Mouse (Mus musculus) splenic B cell, adult 2 months (primary cell): ENCODE results near the gene Pde4b.

Experiments
- DNase-seq: peaks from one replicate; pipeline ENCODE4 v3.0.0-alpha.2; 2011; ENCODE audit warnings: low read depth, low spot score
- H3K27me3 ChIP-seq: 2 replicates; pipeline ENCODE4 v1.6.1; 2012; ENCODE audit warnings: mild to moderate bottlenecking, low read length, moderate library complexity, mixed read lengths; ENCODE audit not compliant: control insufficient read depth, poor library complexity, insufficient read depth, severe bottlenecking
- H3K36me3 ChIP-seq: 2 replicates; pipeline ENCODE4 v1.6.1; 2012; ENCODE audit warnings: mild to moderate bottlenecking, low read length, moderate library complexity, mixed read lengths; ENCODE audit not compliant: control insufficient read depth, poor library complexity, insufficient read depth, severe bottlenecking

Gene Pde4b

DNA sequence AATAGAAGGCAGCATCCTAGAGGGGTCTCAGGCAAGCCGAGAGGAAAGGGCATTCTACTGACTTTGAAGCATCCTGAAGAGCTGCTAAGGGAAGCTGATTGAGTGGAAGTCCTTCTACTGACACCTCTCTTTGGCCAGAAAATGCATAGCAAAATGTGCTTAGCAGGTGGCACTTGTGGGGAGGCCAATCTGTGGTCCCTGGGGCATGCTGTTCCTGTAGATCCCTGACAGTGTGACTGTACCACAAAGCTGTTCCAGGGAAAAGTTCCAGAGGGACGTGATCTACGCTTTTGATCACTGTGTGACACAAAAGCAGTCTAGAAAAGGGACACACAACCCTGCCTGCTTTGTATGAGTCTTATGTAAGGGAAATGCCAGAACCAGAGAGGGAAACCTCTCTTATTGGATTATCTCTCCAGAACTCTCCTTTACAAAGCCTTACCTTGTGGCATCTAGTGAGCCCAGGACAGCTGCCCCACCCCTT, 49.1 kb downstream of the Pde4b start:
- H3K27me3 ChIP-seq: no peaks in the 10 kb centered on the region
- DNase-seq: no peak
- H3K36me3 ChIP-seq: no peaks in the 10 kb centered on the region

DNA sequence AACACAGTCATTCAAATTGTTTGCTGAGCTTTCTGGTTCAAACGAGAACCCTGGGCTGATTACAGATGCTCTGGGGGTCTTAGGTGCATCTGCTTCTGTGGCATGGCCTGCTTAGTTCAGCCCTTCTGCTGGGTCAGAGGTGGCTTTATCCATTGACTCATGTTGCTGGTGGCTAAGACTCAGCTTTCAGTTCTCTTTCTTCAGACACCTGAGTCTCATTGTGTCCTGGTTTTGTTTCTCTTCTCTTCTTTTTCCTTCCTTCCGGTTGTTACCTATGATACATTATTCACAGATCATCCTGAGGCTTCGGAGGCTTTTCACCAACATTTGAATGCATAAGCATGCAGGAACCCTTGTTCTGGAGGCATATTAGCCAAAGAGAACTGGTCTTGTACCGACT, 51.0 kb downstream of the Pde4b start:
- H3K27me3 ChIP-seq: no peaks in the 10 kb centered on the region
- no peaks in the 10 kb centered on the region for H3K36me3 ChIP-seq
- DNase-seq: no peak

- H3K36me3 ChIP-seq: no peaks in the 10 kb centered on the region
- DNase-seq: no peak
- H3K27me3 ChIP-seq: no peaks in the 10 kb centered on the region
These were observed 53.9 kb downstream of the Pde4b start for GRCm38 (mm10) chr4:102141241-102141640.

DNA sequence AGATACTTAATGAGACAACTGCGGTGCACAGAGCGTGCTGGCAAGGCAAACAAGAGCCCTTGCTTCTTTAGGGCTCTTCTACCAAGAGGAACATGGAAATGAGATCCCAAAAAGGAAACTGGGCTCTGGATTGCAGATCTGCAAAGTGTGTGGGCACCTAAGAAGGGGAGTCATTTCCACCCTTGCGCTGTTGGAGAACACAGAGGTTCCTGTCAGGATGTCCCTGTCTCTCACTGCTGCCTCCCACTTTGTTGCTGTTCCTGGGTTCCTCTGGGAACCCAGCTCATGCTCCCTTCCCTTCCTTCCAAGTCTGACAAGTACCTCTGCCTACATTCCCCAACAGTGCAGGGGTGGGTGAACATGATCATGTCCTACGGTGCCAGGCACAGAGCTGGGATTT, 61.4 kb downstream of the Pde4b start:
- Histone ChIP-seq H3K27me3 (no peaks in the 10 kb centered on the region), H3K36me3 (no peaks in the 10 kb centered on the region)
- DNase-seq: no peak

DNA sequence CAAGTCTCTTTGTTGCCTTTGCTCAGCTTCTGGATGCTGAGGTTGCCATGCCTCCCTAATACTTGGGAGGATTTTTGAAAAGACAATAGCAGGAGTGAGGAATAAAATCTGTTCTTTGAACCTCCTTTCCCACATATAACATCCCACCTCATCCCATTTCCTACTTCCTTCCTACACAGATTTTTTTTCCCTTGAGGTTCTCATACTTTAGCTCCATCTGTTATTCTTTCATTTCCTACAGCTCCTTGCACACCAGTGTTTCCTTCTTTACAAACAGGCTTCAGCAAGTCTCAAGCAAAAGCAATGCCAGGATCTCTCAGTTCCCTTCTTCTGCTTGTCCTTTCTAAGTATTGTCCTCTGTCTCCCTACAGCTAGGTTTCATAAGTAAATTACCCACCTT, 71.8 kb downstream of the Pde4b start:
- Histone ChIP-seq H3K36me3 (no peaks in the 10 kb centered on the region), H3K27me3 (no peaks in the 10 kb centered on the region)
- no peak for DNase-seq

DNA sequence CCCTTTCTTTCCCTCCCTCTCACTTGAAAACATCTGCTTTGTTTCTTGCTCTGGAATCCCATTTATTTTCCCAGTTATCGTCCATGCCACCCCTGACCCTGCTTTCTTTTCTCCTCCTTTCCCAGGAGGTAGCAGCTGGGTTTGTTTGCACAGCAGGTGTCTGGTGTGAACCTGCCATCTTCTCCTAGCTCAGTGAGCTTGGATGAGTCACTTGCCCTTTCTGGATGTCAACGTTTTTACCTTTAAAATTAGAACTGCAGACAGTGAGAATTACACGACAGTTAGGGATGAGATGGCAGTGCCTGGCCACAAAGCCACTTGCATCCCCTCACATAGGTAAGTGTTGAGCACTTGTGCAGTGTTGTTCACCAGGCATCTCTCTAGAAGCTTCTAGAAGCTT, 84.3 kb downstream of the Pde4b start:
- DNase-seq: no peak
- Histone ChIP-seq H3K27me3 (no peaks in the 10 kb centered on the region; the same call in 1 of the 2 replicates), H3K36me3 (no peaks in the 10 kb centered on the region)

- no peaks in the 10 kb centered on the region for H3K36me3 ChIP-seq
- H3K27me3 ChIP-seq: no peaks in the 10 kb centered on the region; the same call in 1 of the 2 replicates
- DNase-seq: no peak
These were observed 85.4 kb downstream of the Pde4b start for GRCm38 (mm10) chr4:102172711-102173213.

- DNase-seq: no peak
- Histone ChIP-seq H3K27me3 (no peaks in the 10 kb centered on the region; the same call in 1 of the 2 replicates), H3K36me3 (no peaks in the 10 kb centered on the region)
These were observed 88.6 kb downstream of the Pde4b start for GRCm38 (mm10) chr4:102175985-102176384.

GRCm38 (mm10) chr4:102177258-102177657, 89.9 kb downstream of the Pde4b start:
- no peaks in the 10 kb centered on the region for H3K36me3 ChIP-seq
- H3K27me3 ChIP-seq: no peaks in the 10 kb centered on the region
- DNase-seq: no peak

GRCm38 (mm10) chr4:102186888-102187287, 99.5 kb downstream of the Pde4b start:
- DNase-seq: no peak
- no peaks in the 10 kb centered on the region for H3K27me3 ChIP-seq
- no peaks in the 10 kb centered on the region for H3K36me3 ChIP-seq

DNA sequence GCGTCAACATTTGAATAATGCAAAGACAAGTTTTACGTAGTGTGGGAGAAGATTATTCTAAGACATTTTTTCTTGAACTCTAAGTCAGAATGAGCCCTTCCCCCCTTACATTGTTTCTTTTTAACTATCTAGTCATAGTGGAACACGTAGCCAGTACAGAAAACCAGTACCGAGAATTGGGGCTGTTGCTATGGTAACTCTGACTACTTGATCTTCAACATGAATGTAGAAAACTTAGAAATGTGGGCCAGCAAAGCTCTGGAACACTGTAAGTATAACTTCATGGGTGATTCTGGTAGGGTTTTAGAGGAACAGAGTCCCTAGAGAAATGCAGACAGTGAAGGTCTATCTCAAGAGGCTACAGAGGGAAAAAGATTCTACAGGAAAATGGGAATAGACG, 110.4 kb downstream of the Pde4b start:
- no peaks in the 10 kb centered on the region for H3K36me3 ChIP-seq
- no peaks in the 10 kb centered on the region for H3K27me3 ChIP-seq
- no peak for DNase-seq

GRCm38 (mm10) chr4:102209773-102210172, 122.4 kb downstream of the Pde4b start:
- H3K27me3 ChIP-seq: no peaks in the 10 kb centered on the region
- no peaks in the 10 kb centered on the region for H3K36me3 ChIP-seq
- DNase-seq: no peak

- Histone ChIP-seq H3K36me3 (no peaks in the 10 kb centered on the region), H3K27me3 (no peaks in the 10 kb centered on the region)
These were observed 139.4 kb downstream of the Pde4b start for GRCm38 (mm10) chr4:102226700-102227099.

DNA sequence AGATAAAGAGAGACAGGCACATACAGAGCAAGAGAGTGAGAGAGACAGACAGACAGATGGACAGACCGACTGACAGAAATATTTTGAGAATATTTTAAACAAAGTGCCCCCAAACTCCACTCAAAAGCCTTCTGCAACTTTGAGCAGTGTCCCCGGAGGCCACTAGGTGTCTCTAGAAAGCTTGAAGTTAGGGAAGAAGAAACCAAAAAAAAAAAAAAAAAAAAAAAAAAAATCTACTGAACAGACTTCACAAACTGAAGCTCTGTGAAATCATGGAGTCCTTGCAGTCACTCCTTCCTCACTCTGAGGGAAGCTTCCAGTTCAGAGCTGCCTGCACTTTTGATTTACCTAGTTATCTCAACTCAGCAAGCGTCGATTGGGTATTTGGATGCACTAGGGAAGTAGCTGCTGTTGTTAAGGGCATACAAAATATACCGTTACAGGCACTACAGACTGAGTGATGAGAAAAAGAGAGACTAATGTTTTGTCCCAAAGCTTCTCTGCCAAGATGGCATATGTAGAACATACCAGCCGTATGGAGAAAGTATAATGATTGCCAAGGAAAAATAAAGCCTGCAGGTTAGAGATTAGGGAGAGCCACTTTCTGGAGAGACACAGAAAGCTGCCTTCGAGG, 141.7 kb downstream of the Pde4b start:
- DNase-seq: peak; percentile 10
- H3K36me3 ChIP-seq: no peaks in the 10 kb centered on the region

More at GRCm38 (mm10) chr4:102226700-102227099, 139.4 kb downstream of the Pde4b start:
- peak; percentile 47 for DNase-seq

GRCm38 (mm10) chr4:102230898-102231297, 143.6 kb downstream of the Pde4b start:
- no peaks in the 10 kb centered on the region for H3K36me3 ChIP-seq
- H3K27me3 ChIP-seq: no peaks in the 10 kb centered on the region
- DNase-seq: no peak

More for the DNA sequence above, 141.7 kb downstream of the Pde4b start:
- no peaks in the 10 kb centered on the region for H3K27me3 ChIP-seq

- H3K36me3 ChIP-seq: no peaks in the 10 kb centered on the region
- H3K27me3 ChIP-seq: no peaks in the 10 kb centered on the region
- no peak for DNase-seq
These were observed 146.3 kb downstream of the Pde4b start for GRCm38 (mm10) chr4:102233633-102234032.
